Mouse (Mus musculus) urinary bladder, postnatal 0 days (tissue): ENCODE data around the gene Cryaa. TPM values are rescaled to one million over a fixed set of nuclear protein-coding genes. Genes with fewer than 3 reads are reported as not detected.

Experiments
- polyA plus RNA-seq: library from polyadenylated mRNA; unstranded; fragments of >200 nt; fragmentation: Nextera tagmentation; extraction: Ambion mirVana; gene quantifications from 2 replicates; pipeline ENCODE4 v1.2.1, GENCODE M21; 2015

The Cryaa gene
- polyA plus RNA-seq: 1.0 TPM in 1 of 2 replicates, not detected in the other

GRCm38 (mm10) chr17:31677507-31677906, at the start of gene Cryaa:
TSS of gene Cryaa (plus strand) at chr17:31677807.

GRCm38 (mm10) chr17:31636942-31637811, 40.4 kb upstream of the Cryaa start, which contains the start of gene Cbs:
TSS of gene Cbs (minus strand) at chr17:31637238.

DNA sequence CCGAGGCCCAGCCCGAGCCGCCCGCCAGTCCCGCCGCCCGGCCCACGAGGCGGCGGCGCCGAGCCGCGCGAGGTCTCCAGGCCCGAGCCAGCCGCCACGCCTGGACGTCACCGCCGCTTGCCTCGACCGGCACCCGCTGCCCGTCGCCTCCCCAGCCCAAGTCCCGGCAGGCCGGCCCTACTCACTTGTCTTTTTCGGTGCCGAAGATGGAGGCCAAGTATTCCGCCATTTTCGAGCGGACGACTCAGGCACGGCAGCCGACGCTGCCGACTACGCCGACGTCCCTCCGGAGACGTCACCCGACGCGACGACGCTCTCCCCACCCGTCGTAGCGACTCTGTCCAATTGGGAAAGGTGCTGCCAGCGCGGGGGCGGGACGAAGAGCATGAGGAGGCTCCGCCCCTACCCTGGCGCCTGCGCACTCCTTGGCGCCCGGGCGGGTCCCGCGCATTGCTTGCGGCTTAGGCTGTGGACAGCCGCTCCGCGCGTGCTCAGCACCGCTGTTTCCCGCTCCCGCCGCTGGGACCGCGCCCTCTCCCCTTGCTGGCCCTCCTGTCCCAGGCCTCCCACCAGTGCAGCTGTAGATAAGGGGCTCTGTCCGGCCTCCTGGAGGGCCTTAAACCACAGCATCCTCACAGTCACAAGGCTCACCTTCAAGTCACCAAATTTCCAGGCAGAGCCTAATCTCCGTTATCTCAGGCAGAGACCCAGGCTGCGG, 19.0 kb upstream of the Cryaa start, which contains the start of gene U2af1:
TSS of gene U2af1 (minus strand) at position 425 of the 718 bp plus-strand sequence.

Other genes with a start within 250 kb of the Cryaa start
- gene Wdr4, start 157.8 kb upstream of the Cryaa start, polyA plus RNA-seq: 19.0 and 20.2 TPM in 2 replicates
- gene Ndufv3, start 157.7 kb upstream of the Cryaa start, polyA plus RNA-seq: 302 and 306 TPM in 2 replicates
- 16.1 and 17.1 TPM in 2 replicates for gene Pknox1, start 113.1 kb upstream of the Cryaa start, polyA plus RNA-seq
- 0.63 and 0.69 TPM in 2 replicates for gene Cbs, start 40.6 kb upstream of the Cryaa start, polyA plus RNA-seq
- 177 and 178 TPM in 2 replicates for gene U2af1, start 18.9 kb upstream of the Cryaa start, polyA plus RNA-seq
- gene Sik1, start 178.0 kb downstream of the Cryaa start, polyA plus RNA-seq: 24.7 and 26.0 TPM in 2 replicates